Mouse (Mus musculus) ES-Bruce4 (cell line): ENCODE measurements around the gene Aaas. TPM values are rescaled to one million over a fixed set of nuclear protein-coding genes. Genes with fewer than 3 reads are reported as not detected.
"Not testable (repeated sequence)": the region's sequence is repeated elsewhere in the genome, so short reads cannot be mapped to it uniquely, and the experiment has no call there.

ENCODE experiments used
- H3K27ac ChIP-seq: 2 replicates; pipeline ENCODE4 v1.5.1; 2012; ENCODE audit warnings: low read length, inconsistent platforms; ENCODE audit not compliant: insufficient read depth
- H3K27me3 ChIP-seq: 2 replicates; pipeline ENCODE4 v1.6.1; 2012; ENCODE audit warnings: mild to moderate bottlenecking, low read length, inconsistent platforms; ENCODE audit not compliant: control insufficient read depth, poor library complexity, insufficient read depth, severe bottlenecking
- H3K36me3 ChIP-seq: 2 replicates; pipeline ENCODE4 v1.6.1; 2012; ENCODE audit warnings: inconsistent platforms, mild to moderate bottlenecking, low read length, moderate library complexity; ENCODE audit not compliant: control insufficient read depth, poor library complexity, insufficient read depth, severe bottlenecking
- H3K4me1 ChIP-seq: one replicate; pipeline ENCODE4 v1.8.1; 2011; ENCODE audit warnings: low read length; ENCODE audit not compliant: control insufficient read depth, insufficient read depth
- H3K4me3 ChIP-seq: 2 replicates; pipeline ENCODE4 v1.5.1; 2011; ENCODE audit warnings: low read depth, mild to moderate bottlenecking, low read length
- H3K9ac ChIP-seq: 2 replicates; pipeline ENCODE4 v1.6.1; 2012; ENCODE audit warnings: low read depth, mild to moderate bottlenecking, inconsistent platforms; ENCODE audit not compliant: poor library complexity, severe bottlenecking
- H3K9me3 ChIP-seq: replicated peaks from 2 replicates; pipeline ENCODE4 v1.6.1; 2012; ENCODE audit warnings: mild to moderate bottlenecking, low read length, inconsistent platforms; ENCODE audit not compliant: control insufficient read depth, poor library complexity, insufficient read depth, severe bottlenecking
- CTCF ChIP-seq: IDR thresholded peaks from one replicate; pipeline ENCODE4 v1.8.1; 2011; ENCODE audit warnings: low read depth, low read length
- EP300 ChIP-seq: IDR thresholded peaks from 2 replicates; pipeline ENCODE4 v1.6.1; 2011; ENCODE audit warnings: low read depth, low read length; ENCODE audit not compliant: insufficient read depth
- POLR2A ChIP-seq: IDR thresholded peaks from one replicate; pipeline ENCODE4 v1.8.1; 2011; ENCODE audit warnings: low read length; ENCODE audit not compliant: insufficient read depth
- polyA plus RNA-seq: library from polyadenylated mRNA; stranded (reverse); fragments of >200 nt; gene quantifications from 2 replicates; pipeline ENCODE4 v1.2.4, GENCODE M21; 2011; ENCODE audit warnings: low read depth; ENCODE audit not compliant: missing spikeins, insufficient read depth, insufficient read length

The Aaas gene
- polyA plus RNA-seq, 1 experiment: 196 TPM

- Histone ChIP-seq H3K4me3 (no peak overlapping the region), H3K36me3 (peaks cover 53% of the 10 kb centered on the region), H3K4me1 (no peaks in the 10 kb centered on the region), H3K27ac (no peak overlapping the region), H3K27me3 (no peaks in the 10 kb centered on the region), H3K9ac (no peak overlapping the region), H3K9me3 (no peaks in the 10 kb centered on the region)
- TF ChIP-seq EP300: no peak
- TF ChIP-seq CTCF: peak; percentile 44
Observed at GRCm38 (mm10) chr15:102341580-102341979, 9.0 kb downstream of the Aaas start.

GRCm38 (mm10) chr15:102339612-102340011 lies 11.0 kb downstream of the Aaas start:
- Histone ChIP-seq H3K9me3 (no peaks in the 10 kb centered on the region), H3K4me1 (no peaks in the 10 kb centered on the region), H3K27me3 (no peaks in the 10 kb centered on the region), H3K36me3 (peaks cover 38% of the 10 kb centered on the region), H3K9ac (no peak overlapping the region), H3K4me3 (no peak overlapping the region), H3K27ac (no peak overlapping the region)
- TF ChIP-seq EP300 (no peak), POLR2A (no peak), CTCF (no peak)

GRCm38 (mm10) chr15:102336946-102337345 lies 13.6 kb downstream of the Aaas start:
- no peaks in the 10 kb centered on the region for H3K9me3 ChIP-seq
- H3K27ac ChIP-seq: no peak overlapping the region
- TF ChIP-seq CTCF (no peak), POLR2A (no peak)
- no peaks in the 10 kb centered on the region for H3K27me3 ChIP-seq
- no peak overlapping the region for H3K9ac ChIP-seq
- no peak overlapping the region for H3K4me3 ChIP-seq
- peaks cover 39% of the 10 kb centered on the region for H3K36me3 ChIP-seq
- no peaks in the 10 kb centered on the region for H3K4me1 ChIP-seq

GRCm38 (mm10) chr15:102335925-102336324 lies 14.6 kb downstream of the Aaas start:
- H3K9me3 ChIP-seq, H3K27ac ChIP-seq, H3K27me3 ChIP-seq, H3K9ac ChIP-seq, H3K4me3 ChIP-seq, H3K4me1 ChIP-seq: not testable (repeated sequence)
- H3K36me3 ChIP-seq: peaks cover 39% of the 10 kb centered on the region

GRCm38 (mm10) chr15:102335254-102335653 lies 15.3 kb downstream of the Aaas start:
- TF ChIP-seq EP300 (no peak), CTCF (no peak), POLR2A (no peak)
- H3K9me3 ChIP-seq: no peaks in the 10 kb centered on the region
- H3K36me3 ChIP-seq: peaks cover 36% of the 10 kb centered on the region
- H3K4me1 ChIP-seq: no peaks in the 10 kb centered on the region
- no peak overlapping the region for H3K27ac ChIP-seq
- no peak overlapping the region for H3K9ac ChIP-seq
- H3K27me3 ChIP-seq: no peaks in the 10 kb centered on the region
- no peak overlapping the region for H3K4me3 ChIP-seq

- peaks cover 11% of the 10 kb centered on the region for H3K36me3 ChIP-seq
- H3K27me3 ChIP-seq: no peaks in the 10 kb centered on the region
- TF ChIP-seq POLR2A (peak; percentile 11), EP300 (no peak)
- H3K9me3 ChIP-seq: no peaks in the 10 kb centered on the region
- H3K9ac ChIP-seq: peak within 1 kb of the TSS; percentile 10
- no peaks in the 10 kb centered on the region for H3K4me1 ChIP-seq
- peak within 1 kb of the TSS; percentile 74 for H3K4me3 ChIP-seq
- H3K27ac ChIP-seq: no peak within 1 kb of the TSS
Observed at GRCm38 (mm10) chr15:102331610-102332015, 19.0 kb downstream of the Aaas start, which contains the start of gene Myg1. Gene Myg1, plus strand, starts transcription at chr15:102331709.

GRCm38 (mm10) chr15:102326892-102327291 lies 23.7 kb downstream of the Aaas start:
- TF ChIP-seq CTCF: no peak
- no peak for TF ChIP-seq POLR2A
- no peak for TF ChIP-seq EP300
- peaks cover 18% of the 10 kb centered on the region for H3K36me3 ChIP-seq

More at GRCm38 (mm10) chr15:102326892-102327291, 23.7 kb downstream of the Aaas start:
- Histone ChIP-seq H3K9ac (peak overlapping the region; percentile 72), H3K4me1 (no peaks in the 10 kb centered on the region), H3K27ac (no peak overlapping the region), H3K4me3 (no peak overlapping the region; the same call in 1 of the 2 replicates), H3K9me3 (no peaks in the 10 kb centered on the region), H3K27me3 (no peaks in the 10 kb centered on the region)
